In the genomic region with DNA sequence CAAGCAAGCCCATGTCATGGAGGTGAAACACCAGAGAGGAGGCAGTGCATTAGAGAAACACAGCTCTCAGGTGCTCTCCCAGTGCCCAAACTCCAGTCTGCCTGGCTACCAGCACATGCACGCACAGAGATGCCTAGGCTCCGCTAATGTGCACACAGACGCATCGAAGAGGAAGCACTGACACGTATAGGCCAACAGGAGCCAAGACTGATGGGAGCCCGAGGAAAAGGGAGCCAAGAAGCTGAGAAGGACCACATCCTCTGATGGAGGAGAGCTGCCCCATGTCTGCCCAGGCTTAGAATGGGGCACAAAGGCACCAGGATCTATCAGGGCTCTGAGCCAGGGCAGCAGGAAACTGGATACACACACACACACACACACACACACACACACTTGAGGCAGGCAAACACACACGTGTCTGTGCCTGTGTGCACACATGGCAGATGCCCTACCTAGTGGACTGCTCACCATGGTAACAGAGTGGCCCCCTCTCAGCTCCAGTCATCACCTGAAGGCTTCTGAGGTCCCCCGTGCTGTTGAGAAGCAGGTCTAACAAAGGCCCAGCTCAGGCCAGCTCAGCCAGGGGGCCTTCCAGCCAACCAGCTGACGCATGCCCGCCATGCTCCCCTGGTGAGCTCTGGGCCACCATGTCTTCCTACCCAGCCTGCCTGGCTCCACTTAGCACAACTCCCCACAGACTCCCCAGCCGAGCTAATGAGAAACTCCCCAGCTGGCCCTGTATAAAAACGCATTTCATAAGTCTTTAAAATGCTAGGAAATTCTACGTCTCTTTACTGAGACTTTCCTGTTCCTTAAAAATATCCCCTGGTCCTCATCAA, we compare ENCODE assay signal across 11 mouse cellular contexts.
DNase-seq lines count a peak whose midpoint lies in the region; ATAC-seq lines count a peak whose summit lies in the region.
"Had no signal": no experiment of that assay in that cellular context is flagged by ENCODE, and none has a peak within 500 bp of the region (broad histone marks: within the 10 kb centered on the region; RNA-seq: fewer than 3 reads in every experiment).

No protein-coding gene starts in this region.

- H3K4me1 ChIP-seq in neural tube, embryonic 13.5 days (replicated peaks), result peaks cover 74% of the 10 kb centered on the region
- H3K4me1 ChIP-seq in forebrain, embryonic 15.5 days, result peaks cover 35% of the 10 kb centered on the region
- H3K4me1 ChIP-seq in limb, embryonic 13.5 days, result peaks cover 88% of the 10 kb centered on the region
- peaks cover 32% of the 10 kb centered on the region for H3K4me1 ChIP-seq in stomach, embryonic 15.5 days

- 0 out of 2 replicates have a peak, but pooled peaks have one; percentile 21 for ATAC-seq in neural tube, embryonic 13.5 days (ENCODE audit: low read depth)
- no peak for ATAC-seq in forebrain, embryonic 15.5 days (replicated peaks)
- peak; percentile 77 for ATAC-seq in limb, embryonic 13.5 days (ENCODE audit: low FRiP score, low read depth)
- no peak for ATAC-seq in stomach, embryonic 15.5 days (ENCODE audit: insufficient read depth, low FRiP score, low read depth)
- ATAC-seq: CD4-positive, CD25-positive, alpha-beta regulatory T cell, adult 4 months; liver, postnatal 0 days had no signal

- no peak overlapping the region for H3K4me3 ChIP-seq in neural tube, embryonic 13.5 days
- H3K4me3 ChIP-seq in forebrain, embryonic 15.5 days, result no peak overlapping the region
- no peak overlapping the region for H3K4me3 ChIP-seq in limb, embryonic 13.5 days
- no peak overlapping the region for H3K4me3 ChIP-seq in stomach, embryonic 15.5 days (replicated peaks)

- 54% methylated on average over 13 of the region's 13 CpGs for WGBS in neural tube, embryonic 13.5 days
- WGBS in forebrain, embryonic 15.5 days, result 49% methylated on average over 13 of the region's 13 CpGs
- WGBS in limb, embryonic 13.5 days, result 44% methylated on average over 13 of the region's 13 CpGs
- WGBS in stomach, embryonic 15.5 days, result 65% methylated on average over 13 of the region's 13 CpGs

- DNase-seq in neural tube, embryonic 10.5 days (ENCODE audit: extremely low spot score, low spot score), result no peak
- DNase-seq in urinary bladder, adult 2 months (ENCODE audit: low spot score), result no peak
- DNase-seq in adrenal gland, adult 18-20 months (ENCODE audit: low spot score in 2 of 2), result no peak
- DNase-seq in spleen, adult 12 weeks (ENCODE audit: low spot score), result no peak
- DNase-seq: liver, postnatal 0 days had no signal

- H3K27ac ChIP-seq in neural tube, embryonic 13.5 days (replicated peaks), result peak overlapping the region; percentile 52
- 0 out of 2 replicates have a peak overlapping the region, but pooled peaks have one; percentile 27 for H3K27ac ChIP-seq in forebrain, embryonic 15.5 days (replicated peaks)
- H3K27ac ChIP-seq in limb, embryonic 13.5 days, result peak overlapping the region; percentile 91
- H3K27ac ChIP-seq in stomach, embryonic 15.5 days, result peak overlapping the region; percentile 33; the same call in 1 of the 2 replicates
- H3K27ac ChIP-seq: kidney, postnatal 0 days had no signal

- H3K9me3 ChIP-seq in neural tube, embryonic 13.5 days, result no peaks in the 10 kb centered on the region
- no peaks in the 10 kb centered on the region for H3K9me3 ChIP-seq in forebrain, embryonic 15.5 days
- no peaks in the 10 kb centered on the region for H3K9me3 ChIP-seq in limb, embryonic 13.5 days
- no peaks in the 10 kb centered on the region for H3K9me3 ChIP-seq in stomach, embryonic 15.5 days

- H3K27me3 ChIP-seq in neural tube, embryonic 13.5 days, result no peaks in the 10 kb centered on the region
- H3K27me3 ChIP-seq in forebrain, embryonic 15.5 days, result no peaks in the 10 kb centered on the region
- no peaks in the 10 kb centered on the region for H3K27me3 ChIP-seq in limb, embryonic 13.5 days
- H3K27me3 ChIP-seq in stomach, embryonic 15.5 days (replicated peaks), result no peaks in the 10 kb centered on the region

- H3K4me2 ChIP-seq in neural tube, embryonic 13.5 days, result no peak overlapping the region
- H3K4me2 ChIP-seq in forebrain, embryonic 15.5 days (replicated peaks), result no peak overlapping the region
- H3K4me2 ChIP-seq in limb, embryonic 13.5 days (replicated peaks), result peak overlapping the region; percentile 37
- no peak overlapping the region for H3K4me2 ChIP-seq in stomach, embryonic 15.5 days

- H3K36me3 ChIP-seq in neural tube, embryonic 13.5 days, result no peaks in the 10 kb centered on the region
- H3K36me3 ChIP-seq in forebrain, embryonic 15.5 days, result no peaks in the 10 kb centered on the region
- H3K36me3 ChIP-seq in limb, embryonic 13.5 days, result no peaks in the 10 kb centered on the region
- H3K36me3 ChIP-seq in stomach, embryonic 15.5 days, result no peaks in the 10 kb centered on the region

- no peak overlapping the region for H3K9ac ChIP-seq in neural tube, embryonic 13.5 days
- H3K9ac ChIP-seq in forebrain, embryonic 15.5 days (replicated peaks), result no peak overlapping the region
- H3K9ac ChIP-seq in limb, embryonic 13.5 days, result no peak overlapping the region
- H3K9ac ChIP-seq in stomach, embryonic 15.5 days, result no peak overlapping the region
- H3K9ac ChIP-seq: liver, postnatal 0 days had no signal

Comparison
In these comparisons a context has a peak if more than half of its experiments do, and no peak if none do; other contexts are left out.
1. ATAC-seq: peak in neural tube, embryonic 13.5 days (single experiment) and limb, embryonic 13.5 days (single experiment); none in forebrain, embryonic 15.5 days (single experiment) and stomach, embryonic 15.5 days (single experiment).
2. H3K27ac ChIP-seq: peak in every context shown above with its lines; median percentile 91 in limb, embryonic 13.5 days; 52 in neural tube, embryonic 13.5 days; 33 in stomach, embryonic 15.5 days; 27 in forebrain, embryonic 15.5 days.